In genomic region chr11:50178532-50179488, GRCm38 (mm10) we compare ENCODE assay signal across 25 mouse cellular contexts. TPM values are rescaled to one million over a fixed set of nuclear protein-coding genes. Genes with fewer than 3 reads are reported as not detected.
A peak's percentile ranks its signal among the peaks of the same experiment; 100 is the strongest.
DNase-seq lines count a peak whose midpoint lies in the region; ATAC-seq and TF ChIP-seq lines count a peak whose summit lies in the region.
"Had no signal": no experiment of that assay in that cellular context is flagged by ENCODE, and none has a peak within 500 bp of the region (broad histone marks: within the 10 kb centered on the region; RNA-seq: fewer than 3 reads in every experiment).

No protein-coding gene starts in this region.

- intact Hi-C loops in heart, adult 2 months (cut with DNase I): no loop called here

- peaks cover 25% of the 10 kb centered on the region for H3K36me3 ChIP-seq in heart, embryonic 10.5 days
- H3K36me3 ChIP-seq in heart, adult 2 months (ENCODE audit: control insufficient read depth, insufficient read depth, low read length): no peaks in the 10 kb centered on the region
- peaks cover 29% of the 10 kb centered on the region for H3K36me3 ChIP-seq in kidney, embryonic 15.5 days
- H3K36me3 ChIP-seq in lung, postnatal 0 days (ENCODE audit: insufficient read depth, low read length): no peaks in the 10 kb centered on the region

- no peaks in the 10 kb centered on the region for H3K27me3 ChIP-seq in heart, embryonic 10.5 days (ENCODE audit: insufficient read depth, poor library complexity, severe bottlenecking)
- no peaks in the 10 kb centered on the region for H3K27me3 ChIP-seq in heart, adult 2 months (ENCODE audit: control insufficient read depth, insufficient read depth, low read length)
- H3K27me3 ChIP-seq in kidney, embryonic 15.5 days: no peaks in the 10 kb centered on the region
- no peaks in the 10 kb centered on the region for H3K27me3 ChIP-seq in lung, postnatal 0 days (replicated peaks; ENCODE audit: insufficient read depth, low read length)
- H3K27me3 ChIP-seq: hindbrain, embryonic 13.5 days; neural tube, embryonic 15.5 days had no signal

- TF ChIP-seq EP300 in heart, adult 2 months (IDR thresholded peaks at IDR 0.05; ENCODE audit: insufficient read depth, low read depth, low read length): no peak
- TF ChIP-seq EP300 in lung, postnatal 0 days (IDR thresholded peaks at IDR 0.05): no peak

- no peak overlapping the region for H3K9ac ChIP-seq in heart, adult 2 months (ENCODE audit: low read depth, low read length)
- H3K9ac ChIP-seq in kidney, embryonic 15.5 days: 0 out of 2 replicates have a peak overlapping the region, but pooled peaks have one; percentile 5
- no peak overlapping the region for H3K9ac ChIP-seq in lung, postnatal 0 days (replicated peaks; ENCODE audit: low read depth)
- H3K9ac ChIP-seq: forebrain, postnatal 0 days; hindbrain, embryonic 13.5 days; neural tube, embryonic 15.5 days had no signal

- peak overlapping the region; percentile 44; the same call in 1 of the 2 replicates for H3K27ac ChIP-seq in heart, embryonic 10.5 days
- no peak overlapping the region for H3K27ac ChIP-seq in heart, adult 2 months
- H3K27ac ChIP-seq in kidney, embryonic 15.5 days: peak overlapping the region; percentile 51
- peak overlapping the region; percentile 59 for H3K27ac ChIP-seq in lung, postnatal 0 days (ENCODE audit: low read length)
- H3K27ac ChIP-seq: forebrain, embryonic 10.5 days; gastrocnemius, adult 2 months; hindbrain, embryonic 13.5 days; neural tube, embryonic 15.5 days had no signal

- H3K4me2 ChIP-seq in kidney, embryonic 15.5 days: no peak overlapping the region
- H3K4me2 ChIP-seq in lung, postnatal 0 days (replicated peaks; ENCODE audit: low read depth, low read length): no peak overlapping the region
- H3K4me2 ChIP-seq: hindbrain, embryonic 13.5 days; neural tube, embryonic 15.5 days had no signal

- no peak for TF ChIP-seq POLR2A in heart, adult 2 months (IDR thresholded peaks at IDR 0.05; ENCODE audit: insufficient read depth, low read depth, low read length)

- DNase-seq in heart, embryonic 10.5 days (ENCODE audit: low spot score): no peak
- DNase-seq in heart, adult 2 months: no peak
- no peak for DNase-seq in kidney, adult 11 months
- DNase-seq in lung, postnatal 0 days (ENCODE audit: low spot score): peak; percentile 70
- DNase-seq in lung, adult 18-20 months: no peak
- DNase-seq in layer of hippocampus, adult 8-10 months (ENCODE audit: low spot score in 2 of 2): no peak
- no peak for DNase-seq in testis, postnatal 10 days (ENCODE audit: low spot score)
- DNase-seq: adrenal gland, postnatal 25 days; cerebellum, adult 11-12 months; cerebellum, postnatal 25 days; forebrain, postnatal 0 days; gastrocnemius, adult 2 months; heart, postnatal 14 days; lung, adult 2 months; midbrain, embryonic 14.5 days; right cerebral cortex, postnatal 14 days; spleen, adult 18-20 months; thymus, adult 18-20 months; thymus, postnatal 4 days had no signal

- no peak for TF ChIP-seq CTCF in heart, adult 2 months (IDR thresholded peaks at IDR 0.05)
- no peak for TF ChIP-seq CTCF in lung, postnatal 0 days (IDR thresholded peaks at IDR 0.05)

- H3K79me2 ChIP-seq in heart, adult 2 months (replicated peaks; ENCODE audit: control insufficient read depth, insufficient read depth, low read length): no peaks in the 10 kb centered on the region

- H3K4me1 ChIP-seq in heart, embryonic 10.5 days: peaks cover 46% of the 10 kb centered on the region
- H3K4me1 ChIP-seq in heart, adult 2 months (ENCODE audit: control insufficient read depth, insufficient read depth, low read length): no peaks in the 10 kb centered on the region; the same call in 1 of the 2 replicates
- peaks cover 14% of the 10 kb centered on the region for H3K4me1 ChIP-seq in kidney, embryonic 15.5 days
- H3K4me1 ChIP-seq in lung, postnatal 0 days (ENCODE audit: insufficient read depth, low read depth, low read length): peaks cover 7% of the 10 kb centered on the region; the same call in 1 of the 2 replicates

- no peak for ATAC-seq in kidney, embryonic 15.5 days (replicated peaks; ENCODE audit: low FRiP score)
- peak; percentile 15 for ATAC-seq in lung, postnatal 0 days
- ATAC-seq: forebrain, postnatal 0 days; inflammation-experienced regulatory T-cells, adult 6 months had no signal

- WGBS in heart, embryonic 10.5 days: 73% methylated on average over 5 of the region's 5 CpGs
- 73% methylated on average over 5 of the region's 5 CpGs for WGBS in heart, adult 2 months
- 78% methylated on average over 5 of the region's 5 CpGs for WGBS in kidney, embryonic 15.5 days
- WGBS in lung, postnatal 0 days: 67% methylated on average over 5 of the region's 5 CpGs

- no peaks in the 10 kb centered on the region for H3K9me3 ChIP-seq in heart, embryonic 10.5 days
- H3K9me3 ChIP-seq in kidney, embryonic 15.5 days (replicated peaks): no peaks in the 10 kb centered on the region
- no peaks in the 10 kb centered on the region for H3K9me3 ChIP-seq in lung, postnatal 0 days (ENCODE audit: low read length)
- H3K9me3 ChIP-seq: forebrain, embryonic 10.5 days; G1E; hindbrain, embryonic 13.5 days; neural tube, embryonic 15.5 days had no signal

- H3K4me3 ChIP-seq in heart, embryonic 10.5 days: no peak overlapping the region
- no peak overlapping the region for H3K4me3 ChIP-seq in heart, adult 2 months
- H3K4me3 ChIP-seq in kidney, embryonic 15.5 days (replicated peaks): no peak overlapping the region
- no peak overlapping the region for H3K4me3 ChIP-seq in lung, postnatal 0 days (ENCODE audit: low read depth, low read length)
- H3K4me3 ChIP-seq: forebrain, embryonic 10.5 days; gastrocnemius, adult 2 months; hindbrain, embryonic 13.5 days; neural tube, embryonic 15.5 days had no signal

RNA-seq across cellular contexts. Expression of gene Mrnip, which starts 4.6 kb away (rescaled TPM):
- 15.6 and 21.7 TPM in 2 replicates for polyA plus RNA-seq in heart, embryonic 10.5 days (2016; fragmentation: Nextera tagmentation; extraction: Ambion mirVana)
- 1 to 10 TPM; 1.6 to 1.8 TPM for total RNA-seq in heart, adult 2 months (2021)
- polyA plus RNA-seq in heart, adult 2 months (2012; rRNA removed): 3.0 and 3.5 TPM in 2 replicates
- 19.3 and 20.0 TPM in 2 replicates for polyA plus RNA-seq in kidney, embryonic 15.5 days (2015; fragmentation: Nextera tagmentation; extraction: Ambion mirVana)
- 6.9 and 9.0 TPM in 2 replicates for polyA plus RNA-seq in lung, postnatal 0 days (2015; fragmentation: Nextera tagmentation; extraction: Ambion mirVana)
- 10 to 100 TPM; 14.0 to 16.9 (median 15.4) TPM for total RNA-seq in layer of hippocampus, adult 8-10 months (2022)

RNA-seq across cellular contexts. Expression of gene Sqstm1, which starts 31.8 kb away (rescaled TPM):
- polyA plus RNA-seq in heart, embryonic 10.5 days (2016; fragmentation: Nextera tagmentation; extraction: Ambion mirVana): 193 TPM in 2 replicates
- 100 to 1,000 TPM; 298 to 421 TPM for total RNA-seq in heart, adult 2 months (2021)
- polyA plus RNA-seq in heart, adult 2 months (2012; rRNA removed): 200 and 225 TPM in 2 replicates
- 233 and 259 TPM in 2 replicates for polyA plus RNA-seq in kidney, embryonic 15.5 days (2015; fragmentation: Nextera tagmentation; extraction: Ambion mirVana)
- polyA plus RNA-seq in lung, postnatal 0 days (2015; fragmentation: Nextera tagmentation; extraction: Ambion mirVana): 405 and 426 TPM in 2 replicates
- 100 to 1,000 TPM; 473 to 497 (median 477) TPM for total RNA-seq in layer of hippocampus, adult 8-10 months (2022)

RNA-seq across cellular contexts. Expression of gene Mgat4b, which starts 31.9 kb away (rescaled TPM):
- polyA plus RNA-seq in heart, embryonic 10.5 days (2016; fragmentation: Nextera tagmentation; extraction: Ambion mirVana): 17.3 and 20.1 TPM in 2 replicates
- total RNA-seq in heart, adult 2 months (2021): 10 to 100 TPM; 78.6 to 82.0 TPM
- polyA plus RNA-seq in heart, adult 2 months (2012; rRNA removed): 53.8 and 56.7 TPM in 2 replicates
- polyA plus RNA-seq in kidney, embryonic 15.5 days (2015; fragmentation: Nextera tagmentation; extraction: Ambion mirVana): 37.3 and 37.5 TPM in 2 replicates
- polyA plus RNA-seq in lung, postnatal 0 days (2015; fragmentation: Nextera tagmentation; extraction: Ambion mirVana): 43.4 and 44.4 TPM in 2 replicates
- 10 to 100 TPM; 73.7 to 78.1 (median 76.2) TPM for total RNA-seq in layer of hippocampus, adult 8-10 months (2022)

RNA-seq across cellular contexts. Expression of gene Tbc1d9b, which starts 47.6 kb away (rescaled TPM):
- 29.5 and 36.5 TPM in 2 replicates for polyA plus RNA-seq in heart, embryonic 10.5 days (2016; fragmentation: Nextera tagmentation; extraction: Ambion mirVana)
- total RNA-seq in heart, adult 2 months (2021): 10 to 100 TPM; 41.4 to 44.0 TPM
- 30.9 and 39.6 TPM in 2 replicates for polyA plus RNA-seq in heart, adult 2 months (2012; rRNA removed)
- 40.0 and 42.9 TPM in 2 replicates for polyA plus RNA-seq in kidney, embryonic 15.5 days (2015; fragmentation: Nextera tagmentation; extraction: Ambion mirVana)
- 26.1 and 27.4 TPM in 2 replicates for polyA plus RNA-seq in lung, postnatal 0 days (2015; fragmentation: Nextera tagmentation; extraction: Ambion mirVana)
- total RNA-seq in layer of hippocampus, adult 8-10 months (2022): 100 to 1,000 TPM; 115 to 122 (median 118) TPM

RNA-seq across cellular contexts. Expression of gene Ltc4s, which starts 59.6 kb away (rescaled TPM):
- 0.42 and 0.60 TPM in 2 replicates for polyA plus RNA-seq in heart, embryonic 10.5 days (2016; fragmentation: Nextera tagmentation; extraction: Ambion mirVana)
- total RNA-seq in heart, adult 2 months (2021): 1 to 10 TPM; 8.8 to 10.0 TPM
- 16.2 and 18.1 TPM in 2 replicates for polyA plus RNA-seq in heart, adult 2 months (2012; rRNA removed)
- 1.4 and 1.9 TPM in 2 replicates for polyA plus RNA-seq in kidney, embryonic 15.5 days (2015; fragmentation: Nextera tagmentation; extraction: Ambion mirVana)
- 21.8 and 21.9 TPM in 2 replicates for polyA plus RNA-seq in lung, postnatal 0 days (2015; fragmentation: Nextera tagmentation; extraction: Ambion mirVana)
- 10 to 100 TPM in 2 of 4 experiments, 1 to 10 TPM in 2; 6.2 to 23.4 (median 10.7) TPM for total RNA-seq in layer of hippocampus, adult 8-10 months (2022)
- total RNA-seq: G1E had no signal
- polyA plus RNA-seq: G1E; inflammation-experienced regulatory T-cells, adult 6 months had no signal
